Mouse (Mus musculus) lung, postnatal 0 days (tissue): Measurements from ENCODE around the gene Grid2ip.

Experiments
- CTCF ChIP-seq: IDR thresholded peaks from 2 replicates; pipeline ENCODE4 v1.5.1; 2016; ENCODE audit warnings: antibody characterized with exemption, mild to moderate bottlenecking
- EP300 ChIP-seq: IDR thresholded peaks from 2 replicates; pipeline ENCODE4 v1.6.1; 2016; ENCODE audit warnings: antibody characterized with exemption, mild to moderate bottlenecking, control low read depth

- TF ChIP-seq CTCF (peak; percentile 32), EP300 (no peak)
Measured at GRCm38 (mm10) chr5:143376156-143376555, 19.0 kb downstream of the Grid2ip start.
